Mouse (Mus musculus): ENCODE data around the gene Ovol1. TPM values are rescaled to one million over a fixed set of nuclear protein-coding genes. Genes with fewer than 3 reads are reported as not detected.
A peak's percentile ranks its signal among the peaks of the same experiment; 100 is the strongest.

Ovol1 gene
- 5.8 and 6.4 TPM in 2 replicates for polyA plus RNA-seq (2015; fragmentation: Nextera tagmentation; extraction: Ambion mirVana)

GRCm38 (mm10) chr19:5560457-5561041, at the start of gene Ovol1:
Ovol1 (minus strand) TSS chr19:5560646.
- Histone ChIP-seq H3K4me2 (peak within 1 kb of the TSS; percentile 68), H3K27me3 (peaks cover 95% of the 10 kb centered on the region), H3K9ac (peak within 1 kb of the TSS; percentile 56), H3K4me3 (peak within 1 kb of the TSS; percentile 43), H3K4me1 (peaks cover 15% of the 10 kb centered on the region), H3K9me3 (no peaks in the 10 kb centered on the region), H3K36me3 (no peaks in the 10 kb centered on the region), H3K27ac (peak within 1 kb of the TSS; percentile 64)
- WGBS: 1% methylated on average over 57 of the region's 57 CpGs
- ATAC-seq (ENCODE audit: insufficient number of reproducible peaks, insufficient read depth, low FRiP score, low TSS enrichment, low read depth): peak; percentile 56; the same call in 1 of the 2 replicates

- Histone ChIP-seq H3K9me3 (no peaks in the 10 kb centered on the region), H3K27ac (peak within 1 kb of the TSS; percentile 96), H3K36me3 (peaks cover 42% of the 10 kb centered on the region), H3K9ac (peak within 1 kb of the TSS; percentile 84), H3K4me1 (peaks cover 19% of the 10 kb centered on the region), H3K4me3 (peak within 1 kb of the TSS; percentile 70), H3K4me2 (peak within 1 kb of the TSS; percentile 80), H3K27me3 (no peaks in the 10 kb centered on the region)
- WGBS: under 1% methylated on average over 46 of the region's 55 CpGs
- ATAC-seq (ENCODE audit: insufficient number of reproducible peaks, insufficient read depth, low FRiP score, low TSS enrichment, low read depth): peak; percentile 87
Measured at GRCm38 (mm10) chr19:5609547-5610404, 49.3 kb upstream of the Ovol1 start, which contains the start of gene Kat5. Kat5 (minus strand) TSS chr19:5610237.

GRCm38 (mm10) chr19:5609171-5609546, 48.7 kb upstream of the Ovol1 start:
- peaks cover 48% of the 10 kb centered on the region for H3K36me3 ChIP-seq
- H3K4me2 ChIP-seq: peak overlapping the region; percentile 80
- peak overlapping the region; percentile 96 for H3K27ac ChIP-seq
- H3K4me3 ChIP-seq: peak overlapping the region; percentile 70
- H3K4me1 ChIP-seq: peaks cover 21% of the 10 kb centered on the region
- H3K27me3 ChIP-seq: no peaks in the 10 kb centered on the region
- peak overlapping the region; percentile 84 for H3K9ac ChIP-seq
- no peaks in the 10 kb centered on the region for H3K9me3 ChIP-seq
- WGBS: 56% methylated on average over 10 of the region's 10 CpGs
- no peak for ATAC-seq (ENCODE audit: insufficient number of reproducible peaks, insufficient read depth, low FRiP score, low TSS enrichment, low read depth)

GRCm38 (mm10) chr19:5608707-5609106, 48.3 kb upstream of the Ovol1 start:
- Histone ChIP-seq H3K27ac (peak overlapping the region; percentile 96; the same call in 1 of the 2 replicates), H3K27me3 (no peaks in the 10 kb centered on the region), H3K9ac (peak overlapping the region; percentile 84), H3K36me3 (peaks cover 53% of the 10 kb centered on the region), H3K9me3 (no peaks in the 10 kb centered on the region), H3K4me1 (peaks cover 26% of the 10 kb centered on the region), H3K4me3 (peak overlapping the region; percentile 70), H3K4me2 (peak overlapping the region; percentile 80)
- WGBS: 91% methylated on average over 13 of the region's 13 CpGs
- ATAC-seq (ENCODE audit: insufficient number of reproducible peaks, insufficient read depth, low FRiP score, low TSS enrichment, low read depth): no peak

- Histone ChIP-seq H3K4me2 (no peak overlapping the region), H3K9me3 (no peaks in the 10 kb centered on the region), H3K9ac (0 out of 2 replicates have a peak overlapping the region, but pooled peaks have one; percentile 84), H3K36me3 (peaks cover 60% of the 10 kb centered on the region), H3K27me3 (no peaks in the 10 kb centered on the region), H3K4me1 (peaks cover 34% of the 10 kb centered on the region), H3K27ac (no peak overlapping the region), H3K4me3 (0 out of 2 replicates have a peak overlapping the region, but pooled peaks have one; percentile 70)
- ATAC-seq (ENCODE audit: insufficient number of reproducible peaks, insufficient read depth, low FRiP score, low TSS enrichment, low read depth): no peak
- WGBS: 95% methylated on average over 26 of the region's 26 CpGs
Measured at GRCm38 (mm10) chr19:5607705-5608410, 47.4 kb upstream of the Ovol1 start.

- Histone ChIP-seq H3K4me2 (no peak overlapping the region), H3K4me1 (peaks cover 42% of the 10 kb centered on the region), H3K4me3 (no peak overlapping the region), H3K9ac (no peak overlapping the region), H3K27ac (no peak overlapping the region), H3K27me3 (no peaks in the 10 kb centered on the region), H3K36me3 (peaks cover 64% of the 10 kb centered on the region), H3K9me3 (no peaks in the 10 kb centered on the region)
- 82% methylated on average over 8 of the region's 8 CpGs for WGBS
- ATAC-seq (ENCODE audit: insufficient number of reproducible peaks, insufficient read depth, low FRiP score, low TSS enrichment, low read depth): no peak
Measured at GRCm38 (mm10) chr19:5606196-5606595, 45.8 kb upstream of the Ovol1 start.

GRCm38 (mm10) chr19:5605126-5605525, 44.7 kb upstream of the Ovol1 start:
- no peaks in the 10 kb centered on the region for H3K9me3 ChIP-seq
- peaks cover 64% of the 10 kb centered on the region for H3K36me3 ChIP-seq
- peaks cover 37% of the 10 kb centered on the region for H3K4me1 ChIP-seq
- no peak overlapping the region for H3K4me2 ChIP-seq
- WGBS: 89% methylated on average over 7 of the region's 7 CpGs
- H3K4me3 ChIP-seq: no peak overlapping the region
- H3K9ac ChIP-seq: peak overlapping the region; percentile 40; the same call in 1 of the 2 replicates
- ATAC-seq (ENCODE audit: insufficient number of reproducible peaks, insufficient read depth, low FRiP score, low TSS enrichment, low read depth): no peak
- no peaks in the 10 kb centered on the region for H3K27me3 ChIP-seq
- no peak overlapping the region for H3K27ac ChIP-seq

GRCm38 (mm10) chr19:5603664-5604063, 43.2 kb upstream of the Ovol1 start:
- Histone ChIP-seq H3K27ac (no peak overlapping the region), H3K4me2 (no peak overlapping the region), H3K27me3 (no peaks in the 10 kb centered on the region), H3K4me3 (0 out of 2 replicates have a peak overlapping the region, but pooled peaks have one; percentile 94), H3K9me3 (no peaks in the 10 kb centered on the region), H3K9ac (peak overlapping the region; percentile 97; the same call in 1 of the 2 replicates), H3K4me1 (peaks cover 29% of the 10 kb centered on the region), H3K36me3 (peaks cover 61% of the 10 kb centered on the region)
- WGBS: 76% methylated on average over 7 of the region's 7 CpGs
- no peak for ATAC-seq (ENCODE audit: insufficient number of reproducible peaks, insufficient read depth, low FRiP score, low TSS enrichment, low read depth)

- ATAC-seq (ENCODE audit: insufficient number of reproducible peaks, insufficient read depth, low FRiP score, low TSS enrichment, low read depth): no peak
- Histone ChIP-seq H3K36me3 (peaks cover 44% of the 10 kb centered on the region), H3K4me1 (peaks cover 23% of the 10 kb centered on the region), H3K9ac (peak within 1 kb of the TSS; percentile 97), H3K9me3 (no peaks in the 10 kb centered on the region), H3K4me2 (peak within 1 kb of the TSS; percentile 90), H3K4me3 (peak within 1 kb of the TSS; percentile 94), H3K27me3 (no peaks in the 10 kb centered on the region), H3K27ac (peak within 1 kb of the TSS; percentile 85)
- WGBS: under 1% methylated on average over 64 of the region's 64 CpGs
Measured at GRCm38 (mm10) chr19:5601752-5602541, 41.5 kb upstream of the Ovol1 start, which contains the start of gene Rnaseh2c. Rnaseh2c (plus strand) TSS chr19:5601873.

GRCm38 (mm10) chr19:5599224-5599623, 38.8 kb upstream of the Ovol1 start:
- ATAC-seq (ENCODE audit: insufficient number of reproducible peaks, insufficient read depth, low FRiP score, low TSS enrichment, low read depth): no peak
- 78% methylated on average over 4 of the region's 4 CpGs for WGBS
- Histone ChIP-seq H3K4me3 (no peak overlapping the region), H3K27ac (no peak overlapping the region), H3K9me3 (no peaks in the 10 kb centered on the region), H3K9ac (no peak overlapping the region), H3K4me2 (no peak overlapping the region), H3K27me3 (no peaks in the 10 kb centered on the region), H3K36me3 (peaks cover 17% of the 10 kb centered on the region), H3K4me1 (peaks cover 22% of the 10 kb centered on the region)

Data from embryonic facial prominence, embryonic 13.5 days (tissue).